Mouse (Mus musculus): ENCODE measurements at regions not wholly inside any gene's neighbourhood (a gene's known extent, or its start where the extent isn't known, plus 50 kb on each side); places are given as distances from the start of the nearest gene placed in this dataset.

- no peaks in the 10 kb centered on the region for H3K27me3 ChIP-seq (ENCODE audit: control insufficient read depth, insufficient read depth, low read length)
- no peak overlapping the region for H3K4me2 ChIP-seq (ENCODE audit: low read depth, low read length)
- H3K4me1 ChIP-seq (ENCODE audit: control insufficient read depth, insufficient read depth, low read length), result no peaks in the 10 kb centered on the region
- H3K9ac ChIP-seq (ENCODE audit: low read length), result no peak overlapping the region
- 87% methylated on average over 5 of the region's 5 CpGs for WGBS
- H3K4me3 ChIP-seq (ENCODE audit: low read length), result no peak overlapping the region
- no peaks in the 10 kb centered on the region for H3K36me3 ChIP-seq (ENCODE audit: control insufficient read depth, insufficient read depth)
- no peaks in the 10 kb centered on the region for H3K9me3 ChIP-seq (replicated peaks; ENCODE audit: control insufficient read depth, low read length)
- ATAC-seq (replicated peaks; ENCODE audit: extremely low read depth, insufficient read depth, low FRiP score), result no peak
- no peak overlapping the region for H3K27ac ChIP-seq (ENCODE audit: low read length)
These were observed 197.0 kb upstream of the Serp2 start for GRCm38 (mm10) chr14:76753734-76754133.

- no peak for ATAC-seq (replicated peaks; ENCODE audit: extremely low read depth, insufficient read depth, low FRiP score)
- Histone ChIP-seq H3K4me2 (ENCODE audit: low read depth, low read length) (no peak overlapping the region), H3K4me3 (ENCODE audit: low read length) (no peak overlapping the region), H3K4me1 (ENCODE audit: control insufficient read depth, insufficient read depth, low read length) (no peaks in the 10 kb centered on the region), H3K9ac (ENCODE audit: low read length) (no peak overlapping the region), H3K9me3 (replicated peaks; ENCODE audit: control insufficient read depth, low read length) (no peaks in the 10 kb centered on the region), H3K27ac (ENCODE audit: low read length) (no peak overlapping the region), H3K27me3 (ENCODE audit: control insufficient read depth, insufficient read depth, low read length) (no peaks in the 10 kb centered on the region), H3K36me3 (ENCODE audit: control insufficient read depth, insufficient read depth) (no peaks in the 10 kb centered on the region)
- 88% methylated on average over 7 of the region's 7 CpGs for WGBS
These were observed 192.5 kb upstream of the Serp2 start for GRCm38 (mm10) chr14:76749178-76749577.

GRCm38 (mm10) chr14:76748711-76749110, 192.0 kb upstream of the Serp2 start:
- ATAC-seq (replicated peaks; ENCODE audit: extremely low read depth, insufficient read depth, low FRiP score), result no peak
- Histone ChIP-seq H3K36me3 (ENCODE audit: control insufficient read depth, insufficient read depth) (no peaks in the 10 kb centered on the region), H3K4me3 (ENCODE audit: low read length) (no peak overlapping the region), H3K9ac (ENCODE audit: low read length) (no peak overlapping the region), H3K4me2 (ENCODE audit: low read depth, low read length) (no peak overlapping the region), H3K4me1 (ENCODE audit: control insufficient read depth, insufficient read depth, low read length) (no peaks in the 10 kb centered on the region), H3K9me3 (replicated peaks; ENCODE audit: control insufficient read depth, low read length) (no peaks in the 10 kb centered on the region), H3K27ac (ENCODE audit: low read length) (no peak overlapping the region), H3K27me3 (ENCODE audit: control insufficient read depth, insufficient read depth, low read length) (no peaks in the 10 kb centered on the region)
- WGBS, result 90% methylated on average over 2 of the region's 2 CpGs

GRCm38 (mm10) chr14:76747814-76748213, 191.1 kb upstream of the Serp2 start:
- 86% methylated on average over 5 of the region's 5 CpGs for whole genome bisulfite sequencing

GRCm38 (mm10) chr14:76746282-76746681, 189.6 kb upstream of the Serp2 start:
- H3K9me3 ChIP-seq (replicated peaks; ENCODE audit: control insufficient read depth, low read length), result no peaks in the 10 kb centered on the region
- no peak overlapping the region for H3K4me2 ChIP-seq (ENCODE audit: low read depth, low read length)
- no peak overlapping the region for H3K9ac ChIP-seq (ENCODE audit: low read length)
- no peak overlapping the region for H3K27ac ChIP-seq (ENCODE audit: low read length)
- H3K4me3 ChIP-seq (ENCODE audit: low read length), result no peak overlapping the region
- H3K36me3 ChIP-seq (ENCODE audit: control insufficient read depth, insufficient read depth), result no peaks in the 10 kb centered on the region
- 84% methylated on average over 10 of the region's 10 CpGs for WGBS
- no peaks in the 10 kb centered on the region for H3K4me1 ChIP-seq (ENCODE audit: control insufficient read depth, insufficient read depth, low read length)
- no peaks in the 10 kb centered on the region for H3K27me3 ChIP-seq (ENCODE audit: control insufficient read depth, insufficient read depth, low read length)
- ATAC-seq (replicated peaks; ENCODE audit: extremely low read depth, insufficient read depth, low FRiP score), result no peak

More at GRCm38 (mm10) chr14:76747814-76748213, 191.1 kb upstream of the Serp2 start:
- Histone ChIP-seq H3K36me3 (ENCODE audit: control insufficient read depth, insufficient read depth) (no peaks in the 10 kb centered on the region), H3K4me1 (ENCODE audit: control insufficient read depth, insufficient read depth, low read length) (no peaks in the 10 kb centered on the region), H3K4me2 (ENCODE audit: low read depth, low read length) (no peak overlapping the region), H3K27me3 (ENCODE audit: control insufficient read depth, insufficient read depth, low read length) (no peaks in the 10 kb centered on the region), H3K4me3 (ENCODE audit: low read length) (no peak overlapping the region), H3K27ac (ENCODE audit: low read length) (no peak overlapping the region), H3K9ac (ENCODE audit: low read length) (no peak overlapping the region), H3K9me3 (replicated peaks; ENCODE audit: control insufficient read depth, low read length) (no peaks in the 10 kb centered on the region)
- ATAC-seq (replicated peaks; ENCODE audit: extremely low read depth, insufficient read depth, low FRiP score), result no peak

DNA sequence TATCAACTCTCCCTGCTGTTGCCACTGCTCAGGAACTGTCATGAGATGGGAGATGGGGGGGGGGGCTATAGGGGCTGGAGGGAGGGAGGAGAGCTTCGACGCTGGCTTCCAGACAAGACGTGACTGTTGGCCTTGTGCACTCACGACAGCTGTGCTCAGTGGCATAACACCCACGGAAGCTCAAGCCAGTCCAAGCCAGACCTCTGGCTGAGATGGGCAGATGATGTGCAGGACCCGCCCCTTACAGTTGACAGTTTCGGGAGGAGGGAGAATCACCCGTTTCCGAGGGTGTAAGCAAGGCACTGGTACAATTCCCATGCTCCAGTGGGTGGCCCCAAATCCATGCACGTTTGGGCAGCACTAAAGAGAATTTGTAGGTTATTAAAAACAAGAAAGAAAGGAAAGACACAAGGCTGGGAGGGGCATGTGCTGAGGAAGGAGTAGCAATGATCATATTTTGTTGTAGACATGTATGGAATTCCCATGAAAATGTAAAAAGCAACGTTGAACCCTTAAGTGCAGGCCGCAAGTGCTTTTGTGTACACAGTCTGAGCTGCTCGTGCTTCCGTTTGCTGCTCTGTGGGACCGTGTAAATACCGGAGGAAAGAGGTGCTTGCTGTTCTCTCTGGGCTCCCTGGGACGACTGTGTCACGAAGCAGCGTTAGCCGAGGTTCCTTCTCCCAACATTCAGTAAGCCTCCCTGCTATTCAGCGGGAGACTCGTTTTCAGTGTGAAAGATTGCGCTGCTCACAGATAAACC, 188.2 kb upstream of the Serp2 start:
- no peaks in the 10 kb centered on the region for H3K9me3 ChIP-seq (replicated peaks; ENCODE audit: control insufficient read depth, low read length)
- H3K36me3 ChIP-seq (ENCODE audit: control insufficient read depth, insufficient read depth), result no peaks in the 10 kb centered on the region
- no peak overlapping the region for H3K9ac ChIP-seq (ENCODE audit: low read length)
- H3K27me3 ChIP-seq (ENCODE audit: control insufficient read depth, insufficient read depth, low read length), result no peaks in the 10 kb centered on the region
- no peak overlapping the region for H3K4me2 ChIP-seq (ENCODE audit: low read depth, low read length)
- no peak for ATAC-seq (replicated peaks; ENCODE audit: extremely low read depth, insufficient read depth, low FRiP score)
- 64% methylated on average over 23 of the region's 23 CpGs for WGBS
- H3K27ac ChIP-seq (ENCODE audit: low read length), result no peak overlapping the region
- no peak overlapping the region for H3K4me3 ChIP-seq (ENCODE audit: low read length)
- H3K4me1 ChIP-seq (ENCODE audit: control insufficient read depth, insufficient read depth, low read length), result peaks cover 3% of the 10 kb centered on the region

DNA sequence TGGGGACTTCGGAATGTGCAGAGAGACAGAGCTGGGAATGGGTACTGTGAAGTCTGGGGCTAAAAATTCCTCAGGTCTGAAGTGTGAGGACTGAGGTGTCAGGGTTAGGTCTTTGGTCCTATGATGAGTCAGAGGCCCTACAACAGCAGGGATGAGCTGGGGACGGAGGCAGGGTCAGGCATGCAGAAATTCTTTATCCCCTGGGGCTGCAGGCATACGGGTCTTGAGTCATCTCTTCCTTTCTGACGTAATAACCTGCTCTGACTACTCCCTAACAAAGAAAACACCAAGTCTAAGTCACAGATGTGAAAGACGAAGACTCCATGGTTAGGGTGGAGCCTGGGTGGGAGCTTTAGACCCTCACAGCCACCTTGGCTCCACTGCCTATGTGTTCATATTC, 185.6 kb upstream of the Serp2 start:
- no peak overlapping the region for H3K4me2 ChIP-seq (ENCODE audit: low read depth, low read length)
- H3K36me3 ChIP-seq (ENCODE audit: control insufficient read depth, insufficient read depth), result no peaks in the 10 kb centered on the region
- 82% methylated on average over 5 of the region's 5 CpGs for WGBS
- peaks cover 7% of the 10 kb centered on the region for H3K4me1 ChIP-seq (ENCODE audit: control insufficient read depth, insufficient read depth, low read length)
- H3K27ac ChIP-seq (ENCODE audit: low read length), result no peak overlapping the region
- ATAC-seq (replicated peaks; ENCODE audit: extremely low read depth, insufficient read depth, low FRiP score), result no peak
- H3K9me3 ChIP-seq (replicated peaks; ENCODE audit: control insufficient read depth, low read length), result no peaks in the 10 kb centered on the region
- H3K4me3 ChIP-seq (ENCODE audit: low read length), result no peak overlapping the region
- no peaks in the 10 kb centered on the region for H3K27me3 ChIP-seq (ENCODE audit: control insufficient read depth, insufficient read depth, low read length)
- no peak overlapping the region for H3K9ac ChIP-seq (ENCODE audit: low read length)

- Histone ChIP-seq H3K4me3 (ENCODE audit: low read length) (no peak overlapping the region), H3K9ac (ENCODE audit: low read length) (no peak overlapping the region), H3K9me3 (replicated peaks; ENCODE audit: control insufficient read depth, low read length) (no peaks in the 10 kb centered on the region), H3K4me1 (ENCODE audit: control insufficient read depth, insufficient read depth, low read length) (peaks cover 12% of the 10 kb centered on the region), H3K27me3 (ENCODE audit: control insufficient read depth, insufficient read depth, low read length) (no peaks in the 10 kb centered on the region), H3K4me2 (ENCODE audit: low read depth, low read length) (peak overlapping the region; percentile 37), H3K27ac (ENCODE audit: low read length) (peak overlapping the region; percentile 30; the same call in 1 of the 2 replicates), H3K36me3 (ENCODE audit: control insufficient read depth, insufficient read depth) (no peaks in the 10 kb centered on the region)
- ATAC-seq (replicated peaks; ENCODE audit: extremely low read depth, insufficient read depth, low FRiP score), result no peak; the same call in 1 of the 2 replicates
- WGBS, result 55% methylated on average over 25 of the region's 25 CpGs
These were observed 183.3 kb upstream of the Serp2 start for GRCm38 (mm10) chr14:76739836-76740597.

- Histone ChIP-seq H3K9me3 (replicated peaks; ENCODE audit: control insufficient read depth, low read length) (no peaks in the 10 kb centered on the region), H3K27me3 (ENCODE audit: control insufficient read depth, insufficient read depth, low read length) (no peaks in the 10 kb centered on the region), H3K4me1 (ENCODE audit: control insufficient read depth, insufficient read depth, low read length) (peaks cover 21% of the 10 kb centered on the region), H3K27ac (ENCODE audit: low read length) (no peak overlapping the region), H3K36me3 (ENCODE audit: control insufficient read depth, insufficient read depth) (no peaks in the 10 kb centered on the region), H3K4me3 (ENCODE audit: low read length) (no peak overlapping the region), H3K9ac (ENCODE audit: low read length) (no peak overlapping the region), H3K4me2 (ENCODE audit: low read depth, low read length) (no peak overlapping the region)
- ATAC-seq (replicated peaks; ENCODE audit: extremely low read depth, insufficient read depth, low FRiP score), result no peak
- 90% methylated on average over 5 of the region's 5 CpGs for WGBS
These were observed 179.3 kb upstream of the Serp2 start for GRCm38 (mm10) chr14:76735997-76736396.

All from heart, embryonic 16.5 days (tissue).